Mouse (Mus musculus) ES-E14 (cell line): ENCODE data around the gene Agr3. TPM values are rescaled to one million over a fixed set of nuclear protein-coding genes. Genes with fewer than 3 reads are reported as not detected.

Experiments
- DNase-seq: peaks from one replicate; pipeline ENCODE4 v3.0.0-alpha.2; 2013; ENCODE audit warnings: low read depth, low spot score
- H3K27ac ChIP-seq: 2 replicates; pipeline ENCODE4 v1.5.1; 2012; ENCODE audit warnings: low read depth, mild to moderate bottlenecking, low read length, moderate library complexity, mixed read lengths; ENCODE audit not compliant: poor library complexity, insufficient read depth, severe bottlenecking
- H3K36me3 ChIP-seq: 2 replicates; pipeline ENCODE4 v1.6.1; 2012; ENCODE audit warnings: mild to moderate bottlenecking, low read length, moderate library complexity, mixed read lengths; ENCODE audit not compliant: control insufficient read depth, poor library complexity, insufficient read depth, severe bottlenecking
- H3K4me1 ChIP-seq, 2 experiments: fragments of 150-350 bp in 1 of 2; sonication (generic) in 1 of 2; 2 replicates each; pipeline ENCODE4 v1.6.1; 2012; ENCODE audit warnings: low read length in 2 of 2, mild to moderate bottlenecking in 1 of 2, mixed read lengths in 1 of 2; ENCODE audit not compliant: control insufficient read depth in 2 of 2, insufficient read depth in 2 of 2, poor library complexity in 1 of 2
- H3K4me3 ChIP-seq, 2 experiments: fragments of 150-350 bp in 1 of 2; sonication (generic) in 1 of 2; 2 replicates each; pipeline ENCODE4 v1.5.1; 2012; ENCODE audit warnings: low read length in 2 of 2, low read depth in 1 of 2, mild to moderate bottlenecking in 1 of 2, mixed read lengths in 1 of 2; ENCODE audit not compliant: insufficient read depth in 1 of 2, poor library complexity in 1 of 2, severe bottlenecking in 1 of 2
- H3K9ac ChIP-seq: 2 replicates; pipeline ENCODE4 v1.6.1; 2012; ENCODE audit warnings: low read depth, mild to moderate bottlenecking, low read length, mixed read lengths; ENCODE audit not compliant: poor library complexity, insufficient read depth, severe bottlenecking
- H3K9me3 ChIP-seq: fragments of 150-350 bp; sonication (generic); 2 replicates; pipeline ENCODE4 v1.6.1; 2012; ENCODE audit warnings: low read depth, mild to moderate bottlenecking, low read length; ENCODE audit not compliant: control insufficient read depth, insufficient read depth
- CHD2 ChIP-seq: IDR thresholded peaks from 2 replicates; pipeline ENCODE4 v1.6.1; 2014; ENCODE audit warnings: mild to moderate bottlenecking, low read depth, low read length, inconsistent platforms
- HCFC1 ChIP-seq: IDR thresholded peaks from 2 replicates; pipeline ENCODE4 v1.6.1; 2012; ENCODE audit warnings: low read length, inconsistent platforms, borderline replicate concordance; ENCODE audit not compliant: insufficient read depth
- MAFK ChIP-seq: IDR thresholded peaks from 2 replicates; pipeline ENCODE4 v1.6.1; 2014; ENCODE audit warnings: mild to moderate bottlenecking, low read depth, low read length, inconsistent platforms; ENCODE audit not compliant: insufficient read depth
- ZC3H11A ChIP-seq: IDR thresholded peaks from 2 replicates; pipeline ENCODE4 v1.6.1; 2012; ENCODE audit warnings: low read depth, mild to moderate bottlenecking, inconsistent platforms, low read length, borderline replicate concordance
- ZNF384 ChIP-seq: IDR thresholded peaks from 2 replicates; pipeline ENCODE4 v1.6.1; 2012; ENCODE audit warnings: low read depth, low read length, inconsistent platforms
- in situ Hi-C, 2 experiments: fragments of 600-800 bp; cut with MboI; formaldehyde crosslinking; loops; one replicate each; pipeline ENCODE4 v1.15.1; 2025; ENCODE audit warnings: low sequenced_read_pairs in 2 of 2, inconsistent platforms in 1 of 2; ENCODE audit not compliant: unreplicated experiment in 2 of 2
- total RNA-seq: library from RNA; depleted of rRNA; stranded (reverse); fragments of 300-350 nt; gene quantifications from 2 replicates; pipeline ENCODE4 v1.2.3, GENCODE M21; 2012

Gene Agr3
- total RNA-seq, 1 experiment = not detected

DNA sequence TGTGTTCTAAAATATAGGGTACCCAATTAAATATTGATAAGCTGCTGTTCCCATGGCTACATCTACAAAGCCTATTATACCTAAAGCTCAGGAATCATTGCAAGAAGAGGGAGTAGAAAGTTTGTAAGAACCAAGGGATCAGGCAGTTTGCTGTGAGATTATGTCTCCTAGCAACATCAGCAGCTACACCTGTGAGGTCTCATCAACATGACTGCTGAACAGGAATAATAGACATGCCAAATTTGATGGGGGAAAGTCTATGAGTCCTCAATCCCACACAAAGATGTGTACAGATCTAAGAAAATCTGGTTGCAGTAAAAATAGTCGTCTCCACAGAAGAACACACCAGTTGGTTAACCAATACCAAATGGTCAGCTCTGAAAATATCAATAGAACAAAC, 26.3 kb downstream of the Agr3 start:
- TF ChIP-seq ZNF384 = no peak
- no peak for TF ChIP-seq MAFK
- no peak for TF ChIP-seq ZC3H11A
- TF ChIP-seq CHD2 = no peak
- no peak for TF ChIP-seq HCFC1

DNA sequence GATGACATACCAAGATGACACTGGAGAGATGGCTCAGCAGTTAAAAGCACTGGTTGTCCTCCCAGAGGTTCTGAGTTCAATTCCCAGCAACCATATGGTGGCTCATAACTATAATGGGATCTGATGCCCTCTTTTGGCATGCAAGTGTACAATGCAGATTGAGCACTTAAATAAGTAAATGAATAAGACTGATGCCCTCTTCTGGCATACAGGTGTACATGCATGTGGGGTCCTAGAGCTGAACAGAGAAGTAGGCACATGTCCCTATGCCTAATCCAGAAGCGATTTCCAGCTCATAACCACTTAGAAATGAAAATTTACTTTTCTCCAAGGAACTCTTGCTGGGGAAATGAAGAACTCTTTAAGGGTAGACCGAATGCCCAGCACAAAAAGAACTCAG, 31.8 kb downstream of the Agr3 start:
- DNase-seq = no peak
- no peak for TF ChIP-seq MAFK
- TF ChIP-seq ZC3H11A = peak; percentile 29; the same call in 1 of the 2 replicates
- no peaks in the 10 kb centered on the region for H3K9me3 ChIP-seq
- H3K36me3 ChIP-seq = no peaks in the 10 kb centered on the region
- no peak overlapping the region for H3K4me3 ChIP-seq
- in situ Hi-C loops = no loop called here
- H3K9ac ChIP-seq = no peak overlapping the region
- H3K27ac ChIP-seq = no peak overlapping the region
- H3K4me1 ChIP-seq = no peaks in the 10 kb centered on the region

More for the DNA sequence above, 26.3 kb downstream of the Agr3 start:
- in situ Hi-C loops = no loop called here
- H3K4me1 ChIP-seq = no peaks in the 10 kb centered on the region
- H3K27ac ChIP-seq = no peak overlapping the region
- no peaks in the 10 kb centered on the region for H3K36me3 ChIP-seq
- DNase-seq = no peak
- no peak overlapping the region for H3K9ac ChIP-seq
- H3K4me3 ChIP-seq = no peak overlapping the region
- no peaks in the 10 kb centered on the region for H3K9me3 ChIP-seq

DNA sequence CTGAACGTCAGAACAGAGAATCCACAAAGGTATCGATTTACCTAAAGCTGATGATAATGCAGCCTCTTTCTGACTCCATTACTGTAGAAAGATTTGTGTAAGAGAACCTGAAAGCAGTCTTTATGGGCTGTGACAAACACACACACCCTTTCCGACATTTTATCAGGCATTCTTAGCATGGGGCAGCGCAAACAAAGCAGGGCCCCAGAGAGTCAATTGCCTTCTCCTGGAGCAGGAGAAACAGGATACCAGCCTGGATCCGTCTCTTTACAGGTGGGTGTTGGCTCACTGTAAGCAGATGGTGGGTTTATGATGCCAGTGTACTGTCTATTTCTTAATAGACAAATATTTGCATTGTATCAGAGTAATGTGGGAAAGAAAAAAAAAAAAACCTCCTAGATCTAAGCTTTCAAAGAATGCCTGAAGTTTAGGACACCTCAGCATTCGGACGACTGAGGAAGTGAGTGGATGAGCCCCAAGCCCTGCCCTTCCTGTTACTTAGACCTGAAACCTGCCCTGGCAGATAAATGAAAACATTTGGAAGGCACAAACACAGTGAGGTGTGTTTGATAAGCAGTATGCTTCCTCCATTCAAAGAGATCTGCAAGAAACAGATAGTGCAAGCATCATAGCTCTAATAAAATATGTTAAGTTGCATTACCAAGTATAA, 40.8 kb downstream of the Agr3 start:
- Histone ChIP-seq H3K9ac (no peak overlapping the region), H3K4me3 (no peak overlapping the region), H3K27ac (no peak overlapping the region), H3K9me3 (no peaks in the 10 kb centered on the region), H3K4me1 (no peaks in the 10 kb centered on the region), H3K36me3 (no peaks in the 10 kb centered on the region)
- DNase-seq = no peak
- TF ChIP-seq ZNF384 (no peak), CHD2 (no peak), MAFK (no peak), HCFC1 (no peak), ZC3H11A (no peak)
- in situ Hi-C loops = no loop called here

DNA sequence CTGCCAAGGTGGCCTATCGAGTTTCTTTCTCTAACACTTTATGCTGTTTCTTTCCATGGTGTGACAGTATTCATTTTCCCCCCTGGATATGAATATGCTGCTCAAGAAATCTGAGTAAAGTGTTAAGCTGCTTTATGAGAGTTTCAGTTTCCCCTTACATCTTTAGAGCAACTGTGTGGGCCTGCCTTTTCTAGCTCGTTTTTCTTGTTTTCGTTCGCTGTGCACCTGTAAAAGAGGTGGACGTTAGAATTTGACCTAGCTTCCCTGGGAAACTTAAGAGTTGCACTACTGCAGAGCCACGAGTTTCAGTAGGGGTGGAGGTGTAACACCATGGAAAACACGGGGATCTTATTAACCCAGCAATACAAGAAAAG, 41.3 kb downstream of the Agr3 start:
- no peak overlapping the region for H3K27ac ChIP-seq
- in situ Hi-C loops = no loop called here
- TF ChIP-seq HCFC1 = no peak
- TF ChIP-seq ZNF384 = no peak
- TF ChIP-seq MAFK = no peak
- TF ChIP-seq ZC3H11A = no peak
- no peak for TF ChIP-seq CHD2
- no peaks in the 10 kb centered on the region for H3K9me3 ChIP-seq
- no peaks in the 10 kb centered on the region for H3K36me3 ChIP-seq
- DNase-seq = no peak
- H3K4me1 ChIP-seq = no peaks in the 10 kb centered on the region
- no peak overlapping the region for H3K9ac ChIP-seq
- H3K4me3 ChIP-seq = no peak overlapping the region

DNA sequence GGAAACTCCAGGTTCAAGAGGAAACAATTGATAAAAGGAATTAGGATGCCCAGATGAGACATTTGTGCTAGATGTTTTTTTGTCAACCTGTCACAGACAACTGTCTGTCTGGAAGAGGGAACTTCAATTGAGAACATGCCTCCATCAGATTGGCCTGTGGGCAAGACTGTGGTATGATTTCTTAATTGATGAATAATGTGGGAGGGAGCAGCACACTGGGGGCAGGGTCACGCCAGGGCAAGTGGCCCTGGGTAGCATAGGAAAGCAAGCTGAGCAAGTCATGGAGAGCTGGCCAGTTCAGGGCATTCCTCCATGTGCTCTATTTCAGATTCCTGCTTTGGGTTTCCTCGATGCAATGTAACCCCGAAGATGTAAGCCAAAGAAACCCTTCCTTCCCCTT, 50.5 kb downstream of the Agr3 start:
- no peaks in the 10 kb centered on the region for H3K4me1 ChIP-seq
- no peaks in the 10 kb centered on the region for H3K36me3 ChIP-seq
- H3K9me3 ChIP-seq = no peaks in the 10 kb centered on the region
- TF ChIP-seq MAFK (no peak), ZC3H11A (no peak), CHD2 (no peak), HCFC1 (no peak), ZNF384 (no peak)
- no peak overlapping the region for H3K4me3 ChIP-seq
- in situ Hi-C loops = no loop called here
- no peak for DNase-seq
- no peak overlapping the region for H3K27ac ChIP-seq
- no peak overlapping the region for H3K9ac ChIP-seq
